Mouse (Mus musculus) brain, embryonic 14.5 days (tissue): ENCODE data around the gene Mgat4c. TPM values are rescaled to one million over a fixed set of nuclear protein-coding genes. Genes with fewer than 3 reads are reported as not detected.
"Not testable (repeated sequence)": the region's sequence is repeated elsewhere in the genome, so short reads cannot be mapped to it uniquely, and the experiment has no call there.

Source experiments
- DNase-seq: peaks from one replicate; pipeline ENCODE4 v3.0.0-alpha.2; 2011; ENCODE audit warnings: low read depth
- CTCF ChIP-seq: fragments of 200-500 bp; IDR thresholded peaks from 2 replicates; pipeline ENCODE4 v1.5.1; 2012; ENCODE audit warnings: inconsistent platforms, mild to moderate bottlenecking, moderate library complexity, borderline replicate concordance; ENCODE audit not compliant: insufficient read depth, insufficient read length; ENCODE audit errors: extremely low read depth
- POLR2A ChIP-seq: fragments of 200-500 bp; IDR thresholded peaks from 2 replicates; pipeline ENCODE4 v1.6.1; 2012; ENCODE audit warnings: mild to moderate bottlenecking, inconsistent platforms, borderline replicate concordance; ENCODE audit not compliant: poor library complexity, insufficient read depth, insufficient read length, severe bottlenecking; ENCODE audit errors: extremely low read depth
- polyA plus RNA-seq: library from polyadenylated mRNA; depleted of rRNA; stranded (reverse); fragments of >200 nt; gene quantifications from 2 replicates; pipeline ENCODE4 v1.2.3, GENCODE M21; 2012

Gene Mgat4c
- polyA plus RNA-seq, 1 experiment, result 9.7 TPM

GRCm38 (mm10) chr10:102377377-102377776 lies 696.1 kb downstream of the Mgat4c start:
- no peak for TF ChIP-seq CTCF
- DNase-seq, result no peak

GRCm38 (mm10) chr10:102389223-102389622 lies 707.9 kb downstream of the Mgat4c start:
- TF ChIP-seq POLR2A, result no peak
- no peak for TF ChIP-seq CTCF
- DNase-seq, result no peak

- DNase-seq, result peak; percentile 73
- TF ChIP-seq POLR2A, result no peak
- TF ChIP-seq CTCF, result peak; percentile 9; the same call in 1 of the 2 replicates
Observed at GRCm38 (mm10) chr10:102417654-102418272, 736.5 kb downstream of the Mgat4c start.

- DNase-seq, result peak; percentile 37
Observed at GRCm38 (mm10) chr10:102435048-102435447, 753.8 kb downstream of the Mgat4c start.

GRCm38 (mm10) chr10:102435467-102435866 lies 754.2 kb downstream of the Mgat4c start:
- not testable (repeated sequence) for DNase-seq
